Mouse (Mus musculus) olfactory bulb, adult 2 months (tissue): Measurements from ENCODE around the gene Txndc5.

Experiments used
- CTCF ChIP-seq: fragments of 200-500 bp; IDR thresholded peaks from 2 replicates; pipeline ENCODE4 v1.5.1; 2012; ENCODE audit warnings: low read depth, mild to moderate bottlenecking, low read length, moderate library complexity; ENCODE audit not compliant: insufficient read depth
- POLR2A ChIP-seq: fragments of 200-500 bp; IDR thresholded peaks from 2 replicates; pipeline ENCODE4 v1.6.1; 2012; ENCODE audit warnings: mild to moderate bottlenecking, low read depth, low read length, moderate library complexity; ENCODE audit not compliant: insufficient read depth

GRCm38 (mm10) chr13:38501314-38501713 lies 27.3 kb downstream of the Txndc5 start:
- TF ChIP-seq CTCF, result no peak
- TF ChIP-seq POLR2A, result no peak
